Mouse (Mus musculus) midbrain, embryonic 14.5 days (tissue): Measurements from ENCODE around the gene Gm10024. TPM values are rescaled to one million over a fixed set of nuclear protein-coding genes. Genes with fewer than 3 reads are reported as not detected.
"Not testable (repeated sequence)": the region's sequence is repeated elsewhere in the genome, so short reads cannot be mapped to it uniquely, and the experiment has no call there.

Experiments used
- ATAC-seq: fragments of 200-750 bp; cut with Nextera tagmentation; 2 replicates; pipeline ENCODE4 v1.8.0; 2017; ENCODE audit warnings: moderate number of reproducible peaks, moderate library complexity; ENCODE audit not compliant: low FRiP score, low TSS enrichment
- DNase-seq: peaks from one replicate; pipeline ENCODE4 v3.0.0-alpha.2; 2015
- H3K27ac ChIP-seq: fragments of 300-500 bp; sonication (generic); replicated peaks from 2 replicates; pipeline ENCODE4 v1.5.1; 2014; ENCODE audit warnings: mild to moderate bottlenecking, low read depth, low read length, moderate library complexity
- H3K27me3 ChIP-seq: fragments of 300-500 bp; sonication (generic); 2 replicates; pipeline ENCODE4 v1.6.1; 2014; ENCODE audit warnings: low read length, control low read depth, mixed read lengths; ENCODE audit not compliant: control insufficient read depth, insufficient read depth
- H3K36me3 ChIP-seq: fragments of 300-500 bp; sonication (generic); 2 replicates; pipeline ENCODE4 v1.6.1; 2014; ENCODE audit warnings: low read length, control low read depth; ENCODE audit not compliant: control insufficient read depth, insufficient read depth
- H3K4me1 ChIP-seq: fragments of 300-500 bp; sonication (generic); 2 replicates; pipeline ENCODE4 v1.6.1; 2014; ENCODE audit warnings: mild to moderate bottlenecking, antibody characterized with exemption, low read length, control low read depth; ENCODE audit not compliant: control insufficient read depth, insufficient read depth
- H3K4me2 ChIP-seq: fragments of 300-500 bp; sonication (generic); 2 replicates; pipeline ENCODE4 v1.6.1; 2014; ENCODE audit warnings: mild to moderate bottlenecking, low read length, moderate library complexity
- H3K4me3 ChIP-seq: fragments of 300-500 bp; sonication (generic); replicated peaks from 2 replicates; pipeline ENCODE4 v1.5.1; 2014; ENCODE audit warnings: low read depth, low read length
- H3K9ac ChIP-seq: fragments of 300-500 bp; sonication (generic); replicated peaks from 2 replicates; pipeline ENCODE4 v1.6.1; 2014; ENCODE audit warnings: mild to moderate bottlenecking, low read length, moderate library complexity
- H3K9me3 ChIP-seq: fragments of 300-500 bp; sonication (generic); 2 replicates; pipeline ENCODE4 v1.6.1; 2016; ENCODE audit warnings: low read length, control low read depth, mixed read lengths; ENCODE audit not compliant: control insufficient read depth
- WGBS: fragments of 180-500 bp; shearing (Covaris S2); extraction: QIAGEN DNeasy Blood & Tissue Kit; methylation state at CpG from one replicate; pipeline ENCODE4 v1.1.7; 2014; 5-methylcytosine and 5-hydroxymethylcytosine counted together
- polyA plus RNA-seq: library from polyadenylated mRNA; unstranded; fragments of >200 nt; fragmentation: Nextera tagmentation; extraction: Ambion mirVana; gene quantifications from 2 replicates; pipeline ENCODE4 v1.2.1, GENCODE M21; 2014

Gene Gm10024
- polyA plus RNA-seq, 1 experiment from 2014 or later: not detected

- H3K9ac ChIP-seq: no peak overlapping the region
- peak; percentile 36 for DNase-seq
- peaks cover 11% of the 10 kb centered on the region; the same call in 1 of the 2 replicates for H3K27me3 ChIP-seq
- H3K27ac ChIP-seq: no peak overlapping the region
- no peak for ATAC-seq
- H3K4me3 ChIP-seq: no peak overlapping the region
- no peaks in the 10 kb centered on the region for H3K9me3 ChIP-seq
- WGBS: 31% methylated on average over 8 of the region's 8 CpGs
- no peaks in the 10 kb centered on the region for H3K36me3 ChIP-seq
- peaks cover 4% of the 10 kb centered on the region; the same call in 1 of the 2 replicates for H3K4me1 ChIP-seq
- H3K4me2 ChIP-seq: no peak overlapping the region
Observed at GRCm38 (mm10) chr10:77684181-77684580, 27.1 kb upstream of the Gm10024 start.

GRCm38 (mm10) chr10:77685895-77686664 is 25.2 kb upstream of the Gm10024 start, which contains the start of gene Tspear:
Tspear (plus strand) TSS chr10:77686569.
- DNase-seq: no peak
- H3K4me1 ChIP-seq: peaks cover 4% of the 10 kb centered on the region; the same call in 1 of the 2 replicates
- no peak within 1 kb of the TSS for H3K9ac ChIP-seq
- no peak within 1 kb of the TSS for H3K27ac ChIP-seq
- no peak within 1 kb of the TSS for H3K4me2 ChIP-seq
- H3K9me3 ChIP-seq: no peaks in the 10 kb centered on the region
- no peaks in the 10 kb centered on the region for H3K36me3 ChIP-seq
- ATAC-seq: no peak
- 5% methylated on average over 22 of the region's 22 CpGs for WGBS
- H3K27me3 ChIP-seq: peaks cover 11% of the 10 kb centered on the region; the same call in 1 of the 2 replicates
- no peak within 1 kb of the TSS for H3K4me3 ChIP-seq

DNA sequence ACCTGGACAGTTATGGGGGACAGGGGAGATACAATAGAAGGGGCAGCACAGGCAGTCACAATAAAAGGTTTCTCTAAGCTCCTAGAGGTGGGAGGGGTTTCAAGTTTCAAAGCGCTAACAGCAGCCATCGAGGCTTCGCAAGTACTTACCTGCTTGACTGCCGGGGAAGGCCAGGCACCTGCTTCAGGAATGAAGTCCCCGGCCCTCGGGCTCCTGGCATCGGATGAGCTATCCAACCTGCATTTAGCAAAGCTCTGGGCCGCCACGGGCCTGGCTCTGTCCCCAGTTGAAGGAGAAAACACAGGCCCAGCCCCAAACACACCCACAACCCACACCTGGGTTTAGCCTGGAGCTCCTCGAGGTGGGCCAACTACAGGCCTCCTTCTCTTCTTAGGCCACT is 24.2 kb upstream of the Gm10024 start:
- peaks cover 4% of the 10 kb centered on the region; the same call in 1 of the 2 replicates for H3K4me1 ChIP-seq
- no peak overlapping the region for H3K9ac ChIP-seq
- H3K4me2 ChIP-seq: no peak overlapping the region
- 35% methylated on average over 10 of the region's 10 CpGs for WGBS
- peaks cover 11% of the 10 kb centered on the region; the same call in 1 of the 2 replicates for H3K27me3 ChIP-seq
- H3K27ac ChIP-seq: no peak overlapping the region
- H3K9me3 ChIP-seq: no peaks in the 10 kb centered on the region
- H3K4me3 ChIP-seq: no peak overlapping the region
- DNase-seq (no peak), ATAC-seq (no peak)
- no peaks in the 10 kb centered on the region for H3K36me3 ChIP-seq

DNA sequence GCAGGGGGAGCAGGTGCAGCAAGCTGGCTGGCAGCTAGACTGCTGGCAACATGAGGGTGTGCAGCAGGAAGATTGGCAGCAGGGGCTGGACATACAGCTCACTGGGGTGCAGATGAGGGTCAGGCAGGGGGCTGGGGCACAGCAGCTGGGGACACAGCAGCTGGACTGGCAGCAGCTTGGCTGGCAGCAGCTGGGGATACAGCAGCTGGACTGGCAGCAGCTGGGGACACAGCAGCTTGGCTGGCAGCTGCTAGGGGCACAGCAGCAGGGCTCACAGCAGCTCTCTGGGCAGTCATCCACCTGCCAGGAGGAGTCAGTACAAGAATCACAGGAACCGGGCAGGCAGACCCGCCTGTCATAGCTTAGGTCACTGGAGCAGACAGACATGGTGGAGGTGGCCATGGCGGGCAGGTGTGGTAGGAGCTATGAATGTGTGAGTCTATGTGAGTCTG is 20.9 kb upstream of the Gm10024 start, which contains the start of gene Gm19402:
Gene Gm19402 (minus strand): TSS at position 402 of the 452 bp plus-strand sequence.
- not testable (repeated sequence) for H3K27me3 ChIP-seq, H3K4me2 ChIP-seq, H3K36me3 ChIP-seq, H3K27ac ChIP-seq, H3K4me3 ChIP-seq, DNase-seq, ATAC-seq, H3K4me1 ChIP-seq, H3K9me3 ChIP-seq, H3K9ac ChIP-seq
- WGBS: 51% methylated on average over 3 of the region's 3 CpGs

- Histone ChIP-seq H3K4me2 (no peak within 1 kb of the TSS), H3K9ac (no peak within 1 kb of the TSS), H3K9me3 (no peaks in the 10 kb centered on the region), H3K4me1 (no peaks in the 10 kb centered on the region), H3K36me3 (no peaks in the 10 kb centered on the region), H3K27ac (no peak within 1 kb of the TSS), H3K4me3 (no peak within 1 kb of the TSS), H3K27me3 (no peaks in the 10 kb centered on the region)
- DNase-seq: no peak
- 41% methylated on average over 4 of the region's 4 CpGs for WGBS
- ATAC-seq: no peak
Observed at GRCm38 (mm10) chr10:77697133-77697532, 14.1 kb upstream of the Gm10024 start, which contains the start of gene Gm9508. Gm9508 (minus strand) TSS chr10:77697233.

GRCm38 (mm10) chr10:77706326-77706725 is 4.9 kb upstream of the Gm10024 start, which contains the start of gene Gm10272:
Gm10272 (plus strand) TSS chr10:77706626.
- Histone ChIP-seq H3K4me3 (no peak within 1 kb of the TSS), H3K36me3 (no peaks in the 10 kb centered on the region), H3K4me1 (no peaks in the 10 kb centered on the region), H3K27me3 (no peaks in the 10 kb centered on the region), H3K9ac (no peak within 1 kb of the TSS), H3K4me2 (no peak within 1 kb of the TSS), H3K27ac (no peak within 1 kb of the TSS), H3K9me3 (0 out of 2 replicates have a peak, but pooled peaks cover 5% of the 10 kb centered on the region)
- DNase-seq (no peak), ATAC-seq (no peak)
- WGBS: 88% methylated on average over 1 of the region's 1 CpGs

DNA sequence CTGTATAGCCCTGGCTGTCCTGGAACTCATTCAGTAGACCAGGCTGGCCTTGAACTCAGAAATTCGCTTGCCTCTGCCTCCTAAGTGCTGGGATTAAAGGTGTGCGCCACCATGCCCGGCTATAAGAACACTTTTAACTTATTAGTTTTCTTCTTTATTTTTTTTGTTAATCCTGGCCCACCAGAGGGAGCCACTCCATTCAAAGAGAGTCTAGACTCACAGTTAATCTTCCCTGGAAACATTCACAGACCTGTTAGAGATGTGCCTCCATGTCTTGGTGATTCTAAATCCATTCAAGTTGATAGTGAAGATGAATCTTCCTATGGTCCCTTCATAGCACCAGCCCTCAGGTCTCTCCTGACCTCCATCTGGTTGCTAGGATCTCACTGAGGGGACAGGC is 1.4 kb upstream of the Gm10024 start:
- H3K4me2 ChIP-seq: no peak overlapping the region
- H3K4me1 ChIP-seq: no peaks in the 10 kb centered on the region
- 78% methylated on average over 3 of the region's 3 CpGs for WGBS
- H3K9me3 ChIP-seq: 0 out of 2 replicates have a peak, but pooled peaks cover 2% of the 10 kb centered on the region
- no peak overlapping the region for H3K27ac ChIP-seq
- H3K4me3 ChIP-seq: no peak overlapping the region
- H3K36me3 ChIP-seq: no peaks in the 10 kb centered on the region
- H3K27me3 ChIP-seq: no peaks in the 10 kb centered on the region
- no peak overlapping the region for H3K9ac ChIP-seq
- DNase-seq (peak; percentile 28), ATAC-seq (no peak)

DNA sequence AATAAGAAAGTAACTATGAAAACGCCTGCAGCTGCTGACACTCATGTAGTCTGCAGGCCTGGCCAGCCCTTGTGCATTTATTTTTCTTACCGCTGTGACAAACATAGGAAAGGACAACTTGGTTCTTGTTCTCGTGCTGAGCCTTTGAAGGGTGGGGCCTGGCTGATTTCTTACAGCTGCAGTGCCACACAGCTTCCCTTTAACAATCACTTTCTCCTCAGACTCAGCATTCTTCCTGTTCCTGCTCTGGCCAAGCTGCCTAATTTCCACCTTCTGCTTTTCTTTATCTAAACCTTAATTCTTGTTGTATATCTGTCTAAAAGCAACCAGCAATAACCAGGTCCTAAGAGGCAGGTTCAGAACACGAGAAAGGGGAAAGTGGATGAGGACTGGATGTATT is 2.5 kb downstream of the Gm10024 start:
- H3K4me2 ChIP-seq: no peak overlapping the region
- H3K4me3 ChIP-seq: no peak overlapping the region
- no peaks in the 10 kb centered on the region for H3K27me3 ChIP-seq
- no peak for DNase-seq
- H3K9ac ChIP-seq: no peak overlapping the region
- H3K27ac ChIP-seq: no peak overlapping the region
- H3K4me1 ChIP-seq: no peaks in the 10 kb centered on the region
- ATAC-seq: no peak
- 78% methylated on average over 4 of the region's 4 CpGs for WGBS
- no peaks in the 10 kb centered on the region for H3K9me3 ChIP-seq
- H3K36me3 ChIP-seq: no peaks in the 10 kb centered on the region

- no peaks in the 10 kb centered on the region for H3K36me3 ChIP-seq
- H3K27me3 ChIP-seq: no peaks in the 10 kb centered on the region
- H3K27ac ChIP-seq: no peak within 1 kb of the TSS
- ATAC-seq (no peak), DNase-seq (no peak)
- 87% methylated on average over 1 of the region's 1 CpGs for WGBS
- no peaks in the 10 kb centered on the region for H3K4me1 ChIP-seq
- no peak within 1 kb of the TSS for H3K9ac ChIP-seq
- H3K4me3 ChIP-seq: no peak within 1 kb of the TSS
- no peak within 1 kb of the TSS for H3K4me2 ChIP-seq
- no peaks in the 10 kb centered on the region for H3K9me3 ChIP-seq
Observed at GRCm38 (mm10) chr10:77715507-77715906, 4.2 kb downstream of the Gm10024 start, which contains the start of gene Gm10142. Gm10142 (plus strand) TSS chr10:77715807.
